Mouse (Mus musculus): ENCODE measurements at regions not wholly inside any gene's neighbourhood (a gene's known extent, or its start where the extent isn't known, plus 50 kb on each side); places are given as distances from the start of the nearest gene placed in this dataset.

DNA sequence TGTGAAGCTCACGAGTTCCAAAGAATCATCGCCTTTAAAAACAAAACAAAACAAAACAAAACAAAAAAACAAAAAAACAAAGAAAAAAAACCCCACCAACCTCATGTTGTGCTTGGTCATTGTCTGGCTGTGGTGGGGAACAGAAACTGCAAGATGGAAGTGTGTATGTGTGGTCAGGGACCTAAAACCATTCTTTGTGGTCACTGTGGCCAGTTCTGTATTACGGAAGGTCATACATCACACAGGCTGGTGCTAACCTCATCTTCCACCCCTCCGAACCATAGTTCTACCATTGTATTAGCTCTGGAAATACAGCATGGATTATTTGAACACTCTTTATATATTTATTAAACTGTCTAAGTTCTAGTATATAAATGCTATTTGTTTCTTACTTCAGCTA is 173.2 kb downstream of the Ndfip2 start:
- TF ChIP-seq GATA1 (IDR thresholded peaks at IDR 0.05; ENCODE audit: borderline replicate concordance, low read length) (no peak), FLI1 (IDR thresholded peaks at IDR 0.05; ENCODE audit: low read length) (no peak)

Data from megakaryocyte, embryonic 14.5 days (primary cell).